Mouse (Mus musculus) frontal cortex, adult 2 months (tissue): Measurements from ENCODE around the gene Net1. TPM values are rescaled to one million over a fixed set of nuclear protein-coding genes. Genes with fewer than 3 reads are reported as not detected.
"Not testable (repeated sequence)": the region's sequence is repeated elsewhere in the genome, so short reads cannot be mapped to it uniquely, and the experiment has no call there.

Source experiments
- DNase-seq, 2 experiments: peaks; one replicate each; pipeline ENCODE4 v3.0.0; 2022; ENCODE audit warnings: low spot score in 1 of 2; ENCODE audit errors: extremely low spot score in 1 of 2
- polyA plus RNA-seq: library from polyadenylated mRNA; depleted of rRNA; stranded (reverse); fragments of >200 nt; gene quantifications from 2 replicates; pipeline ENCODE4 v1.2.3, GENCODE M21; 2012; rRNA removed

Net1 gene
- polyA plus RNA-seq, 1 experiment: 12.4 TPM

DNA sequence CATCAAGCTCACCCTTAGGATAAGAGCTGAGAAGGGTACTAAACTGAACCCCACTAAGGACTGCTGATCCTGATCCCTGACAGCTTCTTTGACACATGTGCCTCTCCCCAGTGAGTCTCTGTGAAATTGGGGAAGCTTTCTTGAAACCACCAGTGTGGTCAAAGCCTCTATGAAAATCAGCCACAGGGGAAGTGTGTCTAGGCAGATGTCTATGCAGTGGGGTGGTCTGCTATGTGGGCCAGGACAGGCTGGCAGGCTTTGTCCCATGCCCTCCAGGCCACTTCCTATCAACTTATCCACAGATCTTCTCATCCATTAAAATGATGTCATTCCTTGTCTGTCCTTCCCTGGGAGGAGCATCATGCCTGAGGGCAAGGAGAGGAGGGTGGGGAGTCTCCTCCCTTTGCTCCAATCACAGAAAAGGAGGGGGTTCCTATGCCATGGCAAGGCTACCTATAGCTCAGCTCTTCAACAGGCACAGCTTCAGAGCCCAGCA, 80.7 kb downstream of the Net1 start, which contains the start of gene Calm4:
TSS of gene Calm4 (plus strand) at position 446 of the 496 bp plus-strand sequence.
- not testable (repeated sequence) for DNase-seq

DNA sequence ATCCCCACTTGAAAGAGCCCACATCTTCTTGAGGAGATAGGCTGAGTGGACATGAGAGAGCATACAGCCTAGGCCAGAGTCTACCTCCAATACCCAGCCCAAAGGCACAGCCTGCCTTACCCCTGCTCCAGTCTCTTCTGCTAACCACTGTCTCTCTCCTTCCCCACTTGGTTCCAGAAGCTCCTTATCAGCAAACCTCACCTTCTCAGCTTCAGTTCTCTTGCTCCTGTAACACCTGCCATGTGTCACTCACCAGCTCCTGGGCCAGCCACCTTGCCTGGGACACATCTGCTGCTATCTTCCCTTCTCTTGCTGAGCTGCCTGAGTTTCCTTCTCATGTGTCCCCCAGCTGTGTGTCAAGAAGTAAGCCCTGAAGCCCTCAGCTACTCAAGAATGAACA, 84.4 kb downstream of the Net1 start:
- not testable (repeated sequence) for DNase-seq

DNA sequence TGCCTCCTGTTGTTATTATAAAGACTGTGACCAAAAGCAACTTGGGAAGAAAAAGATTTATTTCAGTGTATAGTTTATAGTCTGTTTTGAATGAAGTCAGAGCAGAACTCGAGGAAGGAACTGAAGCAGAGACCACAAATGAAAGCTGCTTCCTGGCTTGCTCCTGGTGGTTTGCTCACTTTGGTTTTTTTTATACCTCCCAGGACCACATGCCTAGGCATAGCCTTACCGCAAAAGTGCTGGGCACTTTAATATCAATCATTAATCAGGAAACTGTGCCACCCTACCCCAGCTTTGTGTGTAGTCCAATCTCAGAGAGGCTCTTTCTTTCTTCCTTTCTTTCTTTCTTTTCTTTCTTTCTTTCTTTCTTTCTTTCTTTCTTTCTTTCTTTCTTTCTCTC, 85.6 kb downstream of the Net1 start:
- no peak for DNase-seq

Other genes with a start within 250 kb of the Net1 start
- gene Calml3, start 113.9 kb downstream of the Net1 start, polyA plus RNA-seq: not detected in 2 replicates
- gene Calm4, start 80.5 kb downstream of the Net1 start, polyA plus RNA-seq: not detected in 2 replicates
- gene Calm5, start 64.0 kb downstream of the Net1 start, polyA plus RNA-seq: not detected in 2 replicates
- not detected in 2 replicates for gene Tubal3, start 54 bp upstream of the Net1 start, polyA plus RNA-seq
- not detected in 2 replicates for gene Ucn3, start 27.1 kb upstream of the Net1 start, polyA plus RNA-seq
- 1.6 and 1.9 TPM in 2 replicates for gene Akr1c14, start 130.8 kb upstream of the Net1 start, polyA plus RNA-seq
- gene Akr1c18, start 232.4 kb upstream of the Net1 start, polyA plus RNA-seq: 3.9 and 5.2 TPM in 2 replicates